Mouse (Mus musculus) cortical plate, adult 2 months (tissue): Measurements from ENCODE around the gene Eif3i. TPM values are rescaled to one million over a fixed set of nuclear protein-coding genes. Genes with fewer than 3 reads are reported as not detected.
"Not testable (repeated sequence)": the region's sequence is repeated elsewhere in the genome, so short reads cannot be mapped to it uniquely, and the experiment has no call there.

Source experiments
- H3K27ac ChIP-seq: fragments of 200-500 bp; 2 replicates; pipeline ENCODE4 v1.5.1; 2012; ENCODE audit warnings: low read length, control low read depth, inconsistent platforms; ENCODE audit not compliant: insufficient read depth
- H3K4me1 ChIP-seq: fragments of 200-500 bp; 2 replicates; pipeline ENCODE4 v1.6.1; 2011; ENCODE audit warnings: low read length; ENCODE audit not compliant: control insufficient read depth, insufficient read depth
- H3K4me3 ChIP-seq: fragments of 200-500 bp; 2 replicates; pipeline ENCODE4 v1.5.1; 2011; ENCODE audit warnings: mild to moderate bottlenecking, low read length, control low read depth; ENCODE audit not compliant: insufficient read depth
- CTCF ChIP-seq: fragments of 200-500 bp; IDR thresholded peaks from 2 replicates; pipeline ENCODE4 v1.5.1; 2011; ENCODE audit warnings: mild to moderate bottlenecking, control low read depth, low read length; ENCODE audit not compliant: insufficient read depth; ENCODE audit errors: extremely low read depth
- POLR2A ChIP-seq: fragments of 200-500 bp; IDR thresholded peaks from 2 replicates; pipeline ENCODE4 v1.6.1; 2011; ENCODE audit warnings: mild to moderate bottlenecking, low read length, control low read depth; ENCODE audit not compliant: insufficient read depth; ENCODE audit errors: extremely low read depth
- polyA plus RNA-seq: library from polyadenylated mRNA; depleted of rRNA; stranded (reverse); fragments of >200 nt; gene quantifications from 2 replicates; pipeline ENCODE4 v1.2.3, GENCODE M21; 2012; rRNA removed

Eif3i gene
- polyA plus RNA-seq, 1 experiment: 228 TPM

DNA sequence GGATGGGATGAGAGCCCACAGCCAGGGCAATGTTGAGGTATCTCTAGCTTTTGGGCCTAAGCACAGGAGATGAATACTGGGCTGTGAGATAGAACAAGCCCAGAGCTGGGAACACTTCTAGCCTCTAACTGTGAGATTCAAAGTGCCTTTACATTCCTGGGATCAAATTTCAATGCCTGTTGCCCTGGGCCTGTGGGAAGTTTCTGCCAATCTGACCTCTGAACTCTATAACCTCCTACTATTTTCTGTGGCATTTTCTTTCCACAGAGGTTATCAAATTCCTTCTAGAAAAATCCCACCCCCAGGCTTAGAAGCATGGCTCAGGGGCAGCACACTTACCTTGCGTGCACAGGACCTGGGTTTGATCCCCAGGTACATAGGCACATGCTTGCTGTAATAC is 50.2 kb downstream of the Eif3i start:
- no peak for TF ChIP-seq POLR2A
- no peak for TF ChIP-seq CTCF
- no peak overlapping the region for H3K4me3 ChIP-seq
- H3K4me1 ChIP-seq: no peaks in the 10 kb centered on the region
- H3K27ac ChIP-seq: no peak overlapping the region

DNA sequence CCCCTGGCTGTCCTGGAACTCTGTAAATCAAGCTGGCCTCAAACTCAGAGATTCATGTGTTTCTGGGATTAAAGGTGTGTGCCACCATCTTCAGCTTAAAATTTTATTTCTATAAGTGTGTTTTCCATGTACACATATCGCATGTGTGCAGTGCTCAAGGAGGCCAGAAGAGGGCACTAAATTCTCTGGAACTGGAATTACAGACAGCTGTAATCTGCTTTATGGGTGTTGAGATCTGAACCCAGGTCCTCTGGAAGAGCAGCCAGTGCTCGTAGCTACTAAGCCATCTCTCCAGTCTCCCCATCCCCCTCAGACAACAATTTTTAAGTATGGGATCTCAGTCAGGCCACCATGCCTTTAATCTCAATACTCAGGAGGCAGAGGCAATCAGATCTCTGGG is 51.1 kb downstream of the Eif3i start:
- no peak overlapping the region for H3K4me3 ChIP-seq
- H3K4me1 ChIP-seq: no peaks in the 10 kb centered on the region
- TF ChIP-seq CTCF: no peak
- TF ChIP-seq POLR2A: no peak
- H3K27ac ChIP-seq: no peak overlapping the region

DNA sequence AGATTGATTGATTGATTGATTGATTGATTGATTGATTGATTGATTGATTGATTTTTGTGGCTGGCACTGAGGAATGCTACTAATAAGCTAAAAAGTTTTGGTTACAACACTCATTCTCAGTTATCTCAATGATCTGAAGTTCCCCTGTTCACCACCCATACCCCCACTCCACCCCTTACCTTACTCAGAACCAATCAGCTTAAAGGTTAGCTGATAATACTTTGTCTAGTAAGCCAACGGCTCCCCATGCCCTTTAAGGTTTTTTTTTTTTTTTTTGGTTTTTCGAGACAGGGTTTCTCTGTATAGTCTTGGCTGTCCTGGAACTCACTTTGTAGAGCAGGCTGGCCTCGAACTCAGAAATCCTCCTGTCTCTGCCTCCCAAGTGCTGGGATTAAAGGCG is 52.8 kb downstream of the Eif3i start:
- not testable (repeated sequence) for H3K4me1 ChIP-seq, H3K4me3 ChIP-seq, H3K27ac ChIP-seq

DNA sequence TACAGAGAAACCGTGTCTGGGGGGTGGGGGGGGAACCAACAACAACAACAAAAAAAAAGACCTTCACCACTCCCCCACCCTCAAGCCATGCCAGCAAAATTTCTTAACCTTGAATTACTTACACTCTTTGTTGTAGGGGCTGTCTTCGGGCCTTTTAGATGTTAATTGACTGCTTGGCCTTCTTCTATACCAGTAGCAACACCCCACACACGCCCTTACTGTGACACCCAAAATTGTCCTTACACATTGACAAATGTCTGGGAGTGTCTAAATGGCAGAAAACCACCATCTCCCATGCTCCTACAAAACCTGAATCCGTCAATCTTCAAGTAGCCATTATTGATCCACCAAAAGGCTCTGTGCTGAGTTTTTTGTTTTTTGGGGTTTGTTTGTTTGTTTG is 56.3 kb downstream of the Eif3i start:
- TF ChIP-seq POLR2A: no peak
- no peak for TF ChIP-seq CTCF
- Histone ChIP-seq H3K27ac (no peak overlapping the region), H3K4me1 (0 out of 2 replicates have a peak, but pooled peaks cover 2% of the 10 kb centered on the region), H3K4me3 (no peak overlapping the region)

DNA sequence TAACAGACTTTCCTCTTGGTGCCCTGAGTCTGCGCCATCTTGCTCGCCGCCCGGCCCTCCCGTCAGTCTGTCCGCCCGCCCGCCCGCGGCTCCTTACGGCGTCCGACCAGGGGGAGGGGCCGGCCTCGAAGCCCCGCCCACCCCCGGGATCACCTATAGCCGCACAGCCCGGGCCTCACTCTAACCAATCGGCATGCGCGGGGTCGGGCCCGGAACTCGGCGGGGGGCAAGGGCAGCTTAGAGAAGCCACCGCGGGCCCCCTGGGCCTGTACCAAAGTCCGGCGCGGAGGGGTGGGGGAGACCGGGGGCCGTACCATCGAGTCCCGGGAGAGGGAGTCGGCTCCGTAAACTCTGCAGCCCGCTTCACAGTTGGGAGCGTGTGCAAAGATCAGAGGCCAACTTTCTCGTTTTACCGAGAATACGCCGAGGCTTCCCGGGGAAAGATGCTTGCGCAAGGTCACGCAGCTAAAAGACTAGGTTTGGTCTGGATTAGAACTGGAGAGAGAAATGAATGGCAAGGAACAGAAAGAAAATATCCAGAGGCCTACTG is 57.8 kb downstream of the Eif3i start, which contains the start of gene Hdac1:
Gene Hdac1, minus strand, starts transcription at position 122 of the 550 bp plus-strand sequence.
- no peak within 1 kb of the TSS for H3K27ac ChIP-seq
- 0 out of 2 replicates have a peak, but pooled peaks cover 2% of the 10 kb centered on the region for H3K4me1 ChIP-seq
- TF ChIP-seq POLR2A (no peak), CTCF (no peak)
- peak within 1 kb of the TSS; percentile 79 for H3K4me3 ChIP-seq

Other genes with a start within 250 kb of the Eif3i start
- gene Zbtb8a, start 222.5 kb downstream of the Eif3i start, polyA plus RNA-seq: 8.8 and 8.9 TPM in 2 replicates
- gene Zbtb8b, start 159.8 kb downstream of the Eif3i start, polyA plus RNA-seq: 2.5 and 3.0 TPM in 2 replicates
- 27.9 and 28.3 TPM in 2 replicates for gene Bsdc1, start 139.1 kb downstream of the Eif3i start, polyA plus RNA-seq
- 0.19 and 0.36 TPM in 2 replicates for gene Tssk3, start 109.6 kb downstream of the Eif3i start, polyA plus RNA-seq
- 0.79 and 0.88 TPM in 2 replicates for gene Fam229a, start 109.5 kb downstream of the Eif3i start, polyA plus RNA-seq
- 129 and 134 TPM in 2 replicates for gene Marcksl1, start 87.1 kb downstream of the Eif3i start, polyA plus RNA-seq
- 55.4 and 61.7 TPM in 2 replicates for gene Hdac1, start 57.9 kb downstream of the Eif3i start, polyA plus RNA-seq
- gene Lck, start 27.0 kb downstream of the Eif3i start, polyA plus RNA-seq: 2.3 and 3.3 TPM in 2 replicates
- gene Fam167b, start 22.1 kb downstream of the Eif3i start, polyA plus RNA-seq: 0.98 and 1.2 TPM in 2 replicates
- 143 and 148 TPM in 2 replicates for gene Tmem234, start within 50 bp of the Eif3i start, polyA plus RNA-seq
- gene Dcdc2b, start 13.6 kb upstream of the Eif3i start, polyA plus RNA-seq: 11.1 and 11.3 TPM in 2 replicates
- 34.9 and 35.4 TPM in 2 replicates for gene Iqcc, start 18.5 kb upstream of the Eif3i start, polyA plus RNA-seq
- 89.1 and 99.2 TPM in 2 replicates for gene Ccdc28b, start 23.3 kb upstream of the Eif3i start, polyA plus RNA-seq
- gene Txlna, start 40.4 kb upstream of the Eif3i start, polyA plus RNA-seq: 32.2 and 33.4 TPM in 2 replicates
- gene Kpna6, start 72.1 kb upstream of the Eif3i start, polyA plus RNA-seq: 50.6 and 52.9 TPM in 2 replicates
- gene Tmem39b, start 96.2 kb upstream of the Eif3i start, polyA plus RNA-seq: 20.2 and 21.1 TPM in 2 replicates
- 33.4 and 34.2 TPM in 2 replicates for gene Khdrbs1, start 141.7 kb upstream of the Eif3i start, polyA plus RNA-seq
- gene Ptp4a2, start 210.6 kb upstream of the Eif3i start, polyA plus RNA-seq: 83.2 and 87.8 TPM in 2 replicates